Mouse (Mus musculus) lung, adult 2 months (tissue): ENCODE measurements around the gene Col4a2.

ENCODE experiments used
- CTCF ChIP-seq: fragments of 200-500 bp; IDR thresholded peaks from 2 replicates; pipeline ENCODE4 v1.5.1; 2011; ENCODE audit warnings: mild to moderate bottlenecking, low read length, control low read depth; ENCODE audit not compliant: insufficient read depth
- POLR2A ChIP-seq: fragments of 200-500 bp; IDR thresholded peaks from 2 replicates; pipeline ENCODE4 v1.6.1; 2011; ENCODE audit warnings: low read depth, mild to moderate bottlenecking, control low read depth, low read length, borderline replicate concordance; ENCODE audit errors: extremely low read depth

DNA sequence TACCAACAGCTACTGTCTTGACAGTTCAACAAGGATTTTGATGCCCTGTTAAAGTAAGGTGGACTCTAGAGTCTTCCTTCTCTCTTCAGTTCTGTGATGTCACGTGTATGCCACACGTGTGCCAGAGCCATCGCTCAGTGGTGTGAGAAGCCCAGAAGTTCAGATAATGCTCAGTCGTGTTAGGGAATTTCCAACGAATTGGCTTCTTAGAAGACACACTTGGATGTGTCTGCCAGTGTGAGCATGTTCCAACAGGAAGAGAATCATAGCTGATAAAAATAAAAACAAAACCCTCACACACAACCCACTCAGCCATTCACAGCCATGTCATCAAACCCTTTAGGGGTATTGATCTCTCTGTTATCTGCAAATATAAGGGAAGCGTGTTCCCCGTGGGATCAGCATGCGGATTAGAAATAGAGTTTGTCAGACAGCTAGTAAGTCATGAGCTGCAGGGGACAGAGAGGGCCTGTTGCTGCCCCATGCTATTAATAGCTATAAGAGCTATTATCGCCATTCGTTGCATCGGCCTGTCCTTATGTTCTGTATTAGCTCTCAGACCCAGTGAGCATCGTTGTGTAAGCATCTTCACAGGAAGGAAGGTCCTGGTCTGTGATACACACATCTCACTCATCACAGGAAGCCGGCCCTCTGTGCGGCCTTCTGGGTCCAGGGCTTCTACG, 61.2 kb downstream of the Col4a2 start:
- TF ChIP-seq POLR2A (no peak), CTCF (no peak)
